Mouse (Mus musculus) megakaryocyte, embryonic 14.5 days (primary cell): ENCODE measurements around the gene Adamtsl4. TPM values are rescaled to one million over a fixed set of nuclear protein-coding genes. Genes with fewer than 3 reads are reported as not detected.

Experiments used
- H3K27me3 ChIP-seq: replicated peaks from 2 replicates; pipeline ENCODE3; 2012; ENCODE audit warnings: inconsistent platforms
- H3K36me3 ChIP-seq: replicated peaks from 2 replicates; pipeline ENCODE3; 2012; ENCODE audit warnings: low read length, inconsistent platforms, mixed read lengths
- H3K4me1 ChIP-seq: 2 replicates; pipeline ENCODE4 v1.6.1; 2012; ENCODE audit warnings: inconsistent platforms
- H3K4me3 ChIP-seq: replicated peaks from 2 replicates; pipeline ENCODE3; 2012; ENCODE audit warnings: moderate library complexity, mild to moderate bottlenecking, inconsistent platforms
- H3K9me3 ChIP-seq: 2 replicates; pipeline ENCODE4 v1.6.1; 2012; ENCODE audit warnings: inconsistent platforms
- FLI1 ChIP-seq: IDR thresholded peaks from 2 replicates; pipeline ENCODE4 v1.6.1; 2012; ENCODE audit warnings: low read length, inconsistent platforms, mixed read lengths
- GATA1 ChIP-seq: IDR thresholded peaks from 3 replicates; pipeline ENCODE4 v1.6.1; 2012; ENCODE audit warnings: mixed read lengths, low read length, inconsistent platforms, borderline replicate concordance
- polyA plus RNA-seq: library from polyadenylated mRNA; stranded (reverse); fragments of >175 nt; gene quantifications from 2 replicates; pipeline ENCODE4 v1.2.3, GENCODE M21; 2012; ENCODE audit warnings: low replicate concordance; ENCODE audit not compliant: insufficient read depth

Adamtsl4 gene
- polyA plus RNA-seq, 1 experiment: 0.83 TPM

DNA sequence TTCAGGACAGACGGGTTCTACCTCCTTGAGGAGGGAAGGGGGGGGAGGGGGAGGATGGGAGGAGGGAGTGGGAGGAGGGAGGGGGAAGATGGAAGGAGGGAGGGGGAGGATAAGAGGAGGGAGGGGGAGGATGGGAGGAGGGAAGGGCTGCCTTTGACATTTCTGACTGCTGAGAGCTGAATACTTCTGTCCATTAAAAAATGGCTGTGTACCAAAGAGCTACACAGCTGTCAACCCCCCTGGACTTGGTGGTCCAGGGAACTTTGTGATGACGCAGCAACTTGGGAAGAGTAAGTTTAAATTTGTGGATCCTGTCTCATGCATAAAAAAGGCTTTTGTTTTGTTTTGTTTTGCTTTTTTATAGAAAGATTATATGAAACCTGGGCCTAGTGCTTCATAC, 2.2 kb upstream of the Adamtsl4 start:
- H3K9me3 ChIP-seq: no peaks in the 10 kb centered on the region
- peaks cover 7% of the 10 kb centered on the region for H3K36me3 ChIP-seq
- peaks cover 77% of the 10 kb centered on the region for H3K4me1 ChIP-seq
- no peak overlapping the region for H3K4me3 ChIP-seq
- no peak for TF ChIP-seq GATA1
- no peak for TF ChIP-seq FLI1
- peaks cover 12% of the 10 kb centered on the region for H3K27me3 ChIP-seq

DNA sequence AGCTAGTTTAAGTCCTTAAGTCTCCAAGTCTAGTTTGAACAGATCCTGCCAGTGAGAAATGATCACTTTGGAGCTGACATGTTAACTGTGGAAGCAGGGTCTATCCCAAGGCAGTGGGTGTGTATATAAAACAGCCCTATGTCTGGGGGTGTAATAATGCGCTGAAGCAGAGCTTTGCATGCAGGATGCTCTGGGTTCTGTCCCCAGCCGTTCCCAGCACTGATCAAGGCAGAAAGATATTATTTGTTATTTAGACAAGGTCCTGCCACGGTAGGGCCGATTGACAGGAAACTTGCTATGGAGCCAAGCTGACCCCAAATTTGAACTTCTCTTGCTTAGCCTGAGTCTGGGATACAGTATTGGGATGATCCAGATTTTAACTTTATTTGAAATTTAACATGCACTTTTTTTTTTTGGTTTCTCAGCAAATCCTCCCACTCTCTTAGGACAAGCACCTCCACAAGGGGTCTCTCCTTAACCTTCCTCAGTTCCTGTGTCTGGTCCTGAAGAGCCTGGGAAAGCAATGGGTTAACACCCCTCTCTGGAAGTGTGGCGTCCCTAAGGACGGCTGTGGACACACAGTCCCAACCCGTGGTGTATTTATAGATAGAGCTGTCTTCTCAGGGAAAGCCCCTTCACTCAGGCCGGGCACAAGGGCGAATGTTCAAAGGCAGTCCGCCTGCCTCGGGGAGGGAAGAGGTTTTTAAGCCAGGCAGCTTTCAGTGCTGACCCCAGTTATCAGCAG, 1.6 kb upstream of the Adamtsl4 start:
- Histone ChIP-seq H3K27me3 (peaks cover 16% of the 10 kb centered on the region), H3K4me3 (no peak overlapping the region), H3K36me3 (peaks cover 6% of the 10 kb centered on the region), H3K9me3 (no peaks in the 10 kb centered on the region), H3K4me1 (peaks cover 77% of the 10 kb centered on the region)
- TF ChIP-seq GATA1 (no peak), FLI1 (no peak)

GRCm38 (mm10) chr3:95687168-95687523, 571 bp downstream of the Adamtsl4 start:
- TF ChIP-seq FLI1: no peak
- TF ChIP-seq GATA1: no peak
- Histone ChIP-seq H3K27me3 (peaks cover 23% of the 10 kb centered on the region), H3K36me3 (peaks cover 4% of the 10 kb centered on the region), H3K4me1 (peaks cover 62% of the 10 kb centered on the region), H3K4me3 (peak overlapping the region; percentile 85), H3K9me3 (no peaks in the 10 kb centered on the region)

DNA sequence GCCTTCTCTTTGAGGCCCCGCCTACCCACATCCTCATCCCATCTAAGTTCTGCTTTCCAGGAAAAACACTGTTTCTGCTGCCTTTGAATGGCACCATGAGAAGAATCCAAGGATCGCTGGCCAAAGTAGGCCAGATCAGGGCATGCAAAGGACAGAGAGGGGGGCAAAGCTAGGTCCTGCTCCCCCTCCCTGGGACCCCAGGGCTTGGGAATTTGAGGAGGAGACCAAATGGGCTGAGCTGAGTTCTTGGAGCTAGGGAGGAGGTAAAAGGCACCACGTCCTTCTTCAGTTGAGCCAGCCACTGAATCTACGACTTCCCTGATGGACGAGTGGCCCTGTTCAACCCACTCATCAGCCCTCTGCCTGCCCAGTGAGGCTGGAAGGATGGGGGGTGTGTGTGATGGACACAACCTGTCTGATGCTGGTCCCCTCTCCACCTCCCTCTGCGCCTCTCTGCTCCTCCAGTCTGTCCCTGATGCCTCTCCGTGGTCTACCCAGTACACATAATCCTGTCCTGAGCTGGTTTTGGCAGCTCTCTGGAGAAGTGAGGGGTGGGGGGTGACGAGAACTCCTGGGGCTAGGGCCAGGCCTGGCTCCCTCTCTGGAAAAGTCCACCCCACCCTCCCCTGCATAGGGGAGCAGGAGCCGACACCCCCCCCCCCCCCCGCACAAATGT, 1.1 kb downstream of the Adamtsl4 start:
- no peaks in the 10 kb centered on the region for H3K9me3 ChIP-seq
- peaks cover 67% of the 10 kb centered on the region for H3K4me1 ChIP-seq
- H3K27me3 ChIP-seq: peaks cover 23% of the 10 kb centered on the region
- TF ChIP-seq FLI1 (no peak), GATA1 (no peak)
- H3K4me3 ChIP-seq: peak overlapping the region; percentile 38
- peaks cover 6% of the 10 kb centered on the region for H3K36me3 ChIP-seq

DNA sequence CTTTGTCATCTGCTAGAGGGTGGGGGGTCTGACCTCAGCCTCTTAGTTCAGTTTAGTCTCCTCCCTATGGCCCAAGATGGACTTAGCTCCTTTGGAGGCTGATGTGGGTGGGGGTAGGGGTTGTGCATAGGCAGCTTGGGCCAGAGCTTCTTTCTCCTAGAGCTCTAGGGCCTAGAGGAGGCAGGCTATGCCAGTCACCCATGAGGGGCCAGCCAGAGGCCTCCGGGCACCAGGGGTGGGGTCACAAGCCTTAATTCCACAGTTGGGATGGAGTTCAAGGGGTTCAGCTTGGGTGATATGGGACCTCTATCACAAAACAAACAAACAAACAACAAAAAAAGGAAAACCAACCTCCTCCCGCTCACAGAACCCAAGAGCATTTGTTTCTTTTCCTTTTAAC, 2.0 kb downstream of the Adamtsl4 start:
- Histone ChIP-seq H3K36me3 (peaks cover 13% of the 10 kb centered on the region), H3K27me3 (peaks cover 23% of the 10 kb centered on the region), H3K4me1 (peaks cover 73% of the 10 kb centered on the region), H3K9me3 (no peaks in the 10 kb centered on the region), H3K4me3 (no peak overlapping the region)
- no peak for TF ChIP-seq FLI1
- TF ChIP-seq GATA1: no peak

DNA sequence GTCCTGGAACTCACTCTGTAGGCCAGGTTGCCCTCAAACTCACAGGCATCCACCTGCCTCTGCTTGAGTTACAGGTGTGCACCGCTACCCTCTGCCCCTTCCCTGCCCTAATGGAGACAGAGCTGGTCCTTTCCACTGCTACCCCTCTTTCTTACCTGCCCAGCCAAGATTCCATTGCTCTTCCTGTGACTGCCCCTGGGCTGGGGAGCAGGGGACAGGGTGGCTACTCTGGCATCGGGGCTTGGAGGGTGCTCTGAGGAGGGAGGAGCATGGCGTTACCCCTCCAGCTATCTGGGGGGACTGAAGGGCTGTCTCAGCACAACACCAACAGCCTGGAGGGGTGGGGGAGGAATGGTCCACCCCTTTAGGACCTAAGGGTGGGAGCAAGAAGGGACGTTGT, 2.4 kb downstream of the Adamtsl4 start:
- no peak for TF ChIP-seq GATA1
- TF ChIP-seq FLI1: no peak

GRCm38 (mm10) chr3:95684846-95685245, 2.9 kb downstream of the Adamtsl4 start:
- H3K36me3 ChIP-seq: peaks cover 22% of the 10 kb centered on the region
- H3K9me3 ChIP-seq: no peaks in the 10 kb centered on the region
- H3K4me3 ChIP-seq: peak overlapping the region; percentile 38
- peaks cover 70% of the 10 kb centered on the region for H3K4me1 ChIP-seq
- TF ChIP-seq FLI1: no peak
- TF ChIP-seq GATA1: no peak
- peaks cover 23% of the 10 kb centered on the region for H3K27me3 ChIP-seq

More for the DNA sequence above, 2.4 kb downstream of the Adamtsl4 start:
- Histone ChIP-seq H3K9me3 (no peaks in the 10 kb centered on the region), H3K36me3 (peaks cover 17% of the 10 kb centered on the region), H3K4me1 (peaks cover 70% of the 10 kb centered on the region), H3K27me3 (peaks cover 23% of the 10 kb centered on the region), H3K4me3 (no peak overlapping the region)

GRCm38 (mm10) chr3:95682878-95683277, 4.8 kb downstream of the Adamtsl4 start:
- Histone ChIP-seq H3K36me3 (peaks cover 35% of the 10 kb centered on the region), H3K27me3 (peaks cover 23% of the 10 kb centered on the region), H3K9me3 (no peaks in the 10 kb centered on the region), H3K4me3 (no peak overlapping the region), H3K4me1 (peaks cover 63% of the 10 kb centered on the region)
- no peak for TF ChIP-seq GATA1
- no peak for TF ChIP-seq FLI1

GRCm38 (mm10) chr3:95681365-95681764, 6.4 kb downstream of the Adamtsl4 start:
- Histone ChIP-seq H3K4me3 (no peak overlapping the region), H3K27me3 (peaks cover 14% of the 10 kb centered on the region), H3K9me3 (no peaks in the 10 kb centered on the region), H3K36me3 (peaks cover 50% of the 10 kb centered on the region), H3K4me1 (peaks cover 63% of the 10 kb centered on the region)
- no peak for TF ChIP-seq FLI1
- TF ChIP-seq GATA1: no peak

DNA sequence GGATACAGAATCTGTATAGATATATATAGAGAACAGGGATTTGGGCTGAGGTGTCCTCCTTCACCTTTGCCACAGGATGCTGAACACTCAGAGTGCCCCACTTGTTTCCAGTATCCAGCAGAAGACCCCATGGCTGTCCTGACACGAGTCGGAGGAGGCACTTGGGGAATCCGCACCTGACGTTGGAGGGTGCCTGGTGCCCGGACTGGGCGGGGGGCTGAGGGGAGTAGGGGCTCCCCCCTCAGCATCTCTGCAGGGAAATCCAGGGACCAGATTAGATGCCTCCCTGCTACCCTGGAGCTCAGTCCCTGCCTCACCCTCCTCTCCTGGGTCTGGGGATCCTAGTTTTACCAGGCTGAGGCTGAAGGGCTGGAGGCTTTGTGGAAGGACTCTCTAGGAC, 7.0 kb downstream of the Adamtsl4 start:
- Histone ChIP-seq H3K4me1 (peaks cover 65% of the 10 kb centered on the region), H3K27me3 (peaks cover 14% of the 10 kb centered on the region), H3K9me3 (no peaks in the 10 kb centered on the region), H3K36me3 (peaks cover 52% of the 10 kb centered on the region), H3K4me3 (no peak overlapping the region)
- TF ChIP-seq FLI1: no peak
- TF ChIP-seq GATA1: no peak
